Mouse (Mus musculus): ENCODE measurements around the gene Ccl5.
"Not testable (repeated sequence)": the region's sequence is repeated elsewhere in the genome, so short reads cannot be mapped to it uniquely, and the experiment has no call there.

The Ccl5 gene

GRCm38 (mm10) chr11:83530360-83530759 is at the start of gene Ccl5:
Gene Ccl5, minus strand, starts transcription at chr11:83530518.
- DNase-seq (ENCODE audit: low spot score in 2 of 2): no peak

GRCm38 (mm10) chr11:83578999-83579398 is 48.7 kb upstream of the Ccl5 start:
- DNase-seq (ENCODE audit: low spot score in 2 of 2): no peak

GRCm38 (mm10) chr11:83578186-83578760 is 48.0 kb upstream of the Ccl5 start, which contains the start of gene Ccl9:
Gene Ccl9, minus strand, starts transcription at chr11:83578636.
- DNase-seq (ENCODE audit: low spot score in 2 of 2): no peak

DNA sequence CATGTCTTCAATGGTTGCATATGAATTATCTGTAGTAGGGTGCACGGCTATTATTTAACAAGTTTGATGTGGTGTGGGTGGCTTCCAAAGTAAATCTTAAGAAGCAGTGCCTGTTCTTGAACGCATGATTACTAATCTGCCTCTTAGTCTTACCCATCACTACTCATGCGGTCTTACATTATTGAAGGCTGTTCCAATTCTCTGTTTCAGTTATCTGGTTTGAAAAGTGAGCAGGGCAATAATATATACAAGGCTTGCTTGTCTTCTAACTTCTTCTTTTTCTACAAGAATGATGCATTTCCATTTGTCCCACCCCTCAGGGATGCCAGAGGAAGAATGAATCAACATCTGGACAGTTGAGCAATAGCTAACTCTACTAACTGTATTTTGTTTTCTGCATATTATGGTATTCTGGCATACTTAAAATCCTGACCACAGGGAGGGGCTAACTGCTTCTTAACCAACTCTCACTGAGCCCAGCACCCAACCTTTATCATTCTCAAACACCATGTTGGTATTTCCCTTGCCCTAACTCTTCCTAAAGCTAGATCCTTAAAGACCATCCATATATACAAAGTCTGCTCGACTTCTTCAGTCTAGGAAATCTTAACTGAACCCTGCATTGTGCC is 46.7 kb upstream of the Ccl5 start:
- no peak for DNase-seq (ENCODE audit: low spot score in 2 of 2)

DNA sequence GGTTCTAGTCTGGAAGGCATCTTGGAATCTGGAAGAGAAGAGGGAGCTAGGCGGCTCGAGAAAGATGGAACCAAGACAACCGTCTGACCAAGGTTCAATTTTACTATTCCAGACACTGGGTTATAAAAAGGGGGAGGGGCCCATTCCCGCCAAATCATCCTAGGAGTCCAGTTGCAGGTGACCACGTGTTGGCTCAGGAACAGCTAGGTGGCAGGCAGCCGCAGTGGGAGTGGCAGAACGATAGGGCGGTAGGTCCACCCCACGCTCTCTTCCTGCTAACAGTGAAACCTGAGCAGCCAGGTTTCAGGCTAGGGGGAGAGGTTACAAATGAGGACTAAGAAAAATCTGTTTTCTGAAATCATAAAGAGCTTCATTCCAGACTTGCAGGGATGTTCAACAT is 42.5 kb upstream of the Ccl5 start:
- no peak for DNase-seq (ENCODE audit: low spot score in 2 of 2)

- DNase-seq (ENCODE audit: low spot score in 2 of 2): no peak
These were observed 41.9 kb upstream of the Ccl5 start for GRCm38 (mm10) chr11:83572223-83572622.

DNA sequence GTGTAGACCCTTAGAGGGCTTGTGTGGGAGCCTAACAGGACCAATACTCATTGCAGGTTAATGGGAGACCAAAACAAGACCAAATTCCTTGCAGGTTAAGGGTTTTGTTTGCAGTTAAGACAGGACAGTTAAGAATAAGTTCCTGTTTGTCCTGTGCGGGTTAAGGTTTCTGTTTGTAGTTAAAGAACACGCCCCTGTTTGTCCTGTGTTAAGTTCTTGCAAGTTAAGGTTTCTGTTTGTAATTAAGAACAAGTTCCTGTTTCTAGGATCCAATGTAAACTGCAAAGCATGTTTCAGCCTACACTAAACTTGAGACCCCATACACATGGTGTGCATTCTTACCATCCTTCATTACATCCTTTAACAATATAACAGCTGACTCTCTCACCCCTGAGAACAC is 39.9 kb upstream of the Ccl5 start:
- DNase-seq (ENCODE audit: low spot score in 2 of 2): no peak

- no peak for DNase-seq (ENCODE audit: low spot score in 2 of 2)
These were observed 38.9 kb upstream of the Ccl5 start for GRCm38 (mm10) chr11:83569249-83569648.

DNA sequence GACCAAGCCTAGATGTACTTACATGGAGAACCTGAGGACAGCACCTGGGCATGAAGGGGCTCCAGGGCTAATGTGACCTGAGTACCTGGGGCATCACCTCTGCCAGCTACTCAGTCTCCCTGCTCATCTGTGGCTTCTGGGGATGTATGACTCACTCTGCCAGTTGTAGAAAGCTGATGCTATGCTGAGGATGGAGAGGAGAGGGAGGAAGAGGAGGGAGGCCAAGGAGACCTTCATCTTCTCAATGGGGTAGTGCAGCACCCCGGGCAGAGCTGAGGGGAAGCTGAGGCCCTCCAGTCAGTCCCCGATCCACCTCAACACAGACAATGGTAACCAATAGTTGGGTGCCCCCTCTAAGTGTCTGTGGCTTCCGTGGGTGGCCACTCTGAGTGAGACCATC is 38.5 kb upstream of the Ccl5 start:
- DNase-seq (ENCODE audit: low spot score in 2 of 2): no peak

GRCm38 (mm10) chr11:83568061-83568460 is 37.7 kb upstream of the Ccl5 start:
- DNase-seq (ENCODE audit: low spot score in 2 of 2): no peak

GRCm38 (mm10) chr11:83567311-83567710 is 37.0 kb upstream of the Ccl5 start:
- DNase-seq (ENCODE audit: low spot score in 2 of 2): no peak

GRCm38 (mm10) chr11:83566617-83567016 is 36.3 kb upstream of the Ccl5 start:
- DNase-seq (ENCODE audit: low spot score in 2 of 2): no peak

GRCm38 (mm10) chr11:83563754-83564153 is 33.4 kb upstream of the Ccl5 start:
- DNase-seq (ENCODE audit: low spot score in 2 of 2): no peak

DNA sequence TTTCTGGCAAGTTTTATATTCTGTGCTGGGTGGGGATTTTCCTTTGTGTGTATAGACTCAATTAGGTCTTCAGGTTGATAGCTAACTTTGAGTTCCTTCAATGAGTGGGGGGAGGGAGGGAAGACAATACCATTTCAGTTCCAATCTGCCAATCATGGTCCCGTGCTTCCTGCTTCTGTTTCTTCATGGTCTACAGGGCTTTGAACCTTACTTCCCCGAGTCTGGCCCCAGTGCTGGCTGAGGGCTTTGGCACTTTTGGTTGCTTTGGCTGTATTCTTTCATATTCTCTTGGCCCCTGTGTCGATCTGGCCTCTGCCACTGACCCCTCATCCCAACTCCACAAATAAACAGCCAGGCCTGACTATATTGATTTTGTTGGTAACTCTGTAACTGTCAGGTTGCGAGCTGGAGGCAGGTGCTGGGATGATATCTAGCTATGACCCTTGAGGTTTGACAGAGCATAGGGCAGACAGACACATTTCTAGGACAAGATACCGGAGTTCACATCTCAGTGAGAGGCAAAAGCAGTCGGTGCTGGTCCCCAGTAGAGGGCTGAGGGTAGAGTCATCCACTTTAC is 32.1 kb upstream of the Ccl5 start:
- DNase-seq (ENCODE audit: low spot score in 2 of 2): no peak

DNA sequence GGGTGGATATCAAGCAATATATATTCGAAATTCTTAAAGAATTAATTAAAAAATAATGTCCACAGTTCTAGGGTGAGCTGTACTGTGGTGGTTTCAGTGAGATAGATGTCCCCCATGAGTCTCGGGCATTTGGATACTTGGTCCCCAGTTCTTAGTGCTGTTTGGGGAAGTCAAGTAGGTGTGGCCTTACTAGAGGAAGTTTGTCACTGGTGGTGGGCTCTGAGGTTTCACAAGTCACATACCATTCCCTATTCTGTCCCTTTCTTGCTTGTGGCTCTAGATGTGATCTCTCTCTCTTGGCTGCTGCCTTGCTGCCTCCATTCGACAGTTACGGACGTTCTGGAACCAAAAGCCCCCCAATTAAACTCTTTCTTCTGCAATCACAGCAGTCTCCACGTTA is 30.1 kb upstream of the Ccl5 start:
- DNase-seq (ENCODE audit: low spot score in 2 of 2): no peak

DNA sequence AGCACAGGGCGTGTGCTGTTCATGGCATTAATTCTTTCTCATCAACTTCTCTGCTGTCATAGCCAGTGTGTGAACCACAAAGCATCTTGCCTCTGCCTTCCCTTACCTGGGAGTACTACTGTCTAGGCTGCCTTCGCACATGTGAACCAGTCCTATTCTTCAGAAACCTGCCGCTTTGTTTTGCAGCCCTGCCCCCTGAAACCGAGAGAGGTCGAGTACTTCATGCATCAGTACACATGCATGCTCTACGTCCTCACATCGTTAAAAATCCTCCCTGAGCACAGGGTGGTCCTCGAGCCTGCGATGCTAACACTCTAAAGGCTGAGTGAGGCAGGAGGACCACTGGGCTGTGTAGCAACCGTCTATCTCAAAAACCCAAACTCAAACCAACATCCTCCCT is 26.8 kb upstream of the Ccl5 start:
- no peak for DNase-seq (ENCODE audit: low spot score in 2 of 2)

DNA sequence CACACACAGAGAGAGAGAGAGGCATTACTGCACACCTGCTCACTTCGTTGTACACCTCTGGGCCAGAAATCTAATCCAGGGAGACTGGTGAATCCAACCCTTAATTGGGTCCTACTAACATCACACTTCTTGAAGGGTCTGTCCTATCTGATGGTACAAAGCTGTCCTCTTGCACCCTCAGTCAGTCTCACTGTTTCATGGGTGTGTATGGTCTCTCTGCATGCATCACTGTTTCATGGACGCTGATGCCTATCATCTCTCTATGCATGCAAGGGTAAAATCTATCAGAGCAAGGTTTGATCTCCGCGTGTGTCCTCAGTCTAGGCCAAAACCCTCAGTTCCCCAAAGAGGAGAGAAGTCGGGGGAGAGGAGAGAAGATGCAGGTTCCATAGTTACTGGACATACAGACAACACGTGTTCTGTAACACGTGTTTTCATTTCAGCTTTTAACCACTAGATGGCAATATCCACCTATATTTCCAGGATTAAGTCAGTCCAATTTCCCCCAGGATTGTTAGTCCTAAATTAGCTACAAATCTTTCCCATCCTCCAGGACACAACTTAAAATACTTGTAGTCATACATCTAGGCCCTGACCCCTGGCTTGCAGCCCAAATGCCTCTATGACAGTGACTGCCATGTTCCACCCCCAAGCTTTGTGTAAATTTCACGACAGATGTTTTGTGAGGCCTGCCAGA is 25.9 kb upstream of the Ccl5 start:
- no peak for DNase-seq (ENCODE audit: low spot score in 2 of 2)

DNA sequence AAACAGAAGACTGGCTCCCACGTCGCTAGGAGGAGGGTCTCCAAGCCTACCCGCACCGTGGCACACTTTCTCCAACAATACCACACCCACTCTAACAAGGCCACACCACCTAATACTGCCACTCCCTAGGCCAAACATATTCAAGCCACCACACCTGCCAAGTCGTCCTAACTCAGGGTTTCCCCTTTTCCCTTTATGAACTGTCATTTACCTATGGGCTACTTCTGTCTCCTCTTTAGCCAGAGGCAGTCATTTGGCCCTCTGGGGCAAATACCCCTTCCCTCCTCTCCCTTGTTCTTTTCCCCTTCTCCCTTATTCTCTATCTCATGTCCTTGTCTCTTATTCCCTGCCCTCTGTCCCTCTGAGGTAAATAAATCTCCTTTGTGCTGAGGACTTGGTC is 21.4 kb upstream of the Ccl5 start:
- no peak for DNase-seq (ENCODE audit: low spot score in 2 of 2)

GRCm38 (mm10) chr11:83551037-83551436 is 20.7 kb upstream of the Ccl5 start:
- DNase-seq (ENCODE audit: low spot score in 2 of 2): not testable (repeated sequence)

DNA sequence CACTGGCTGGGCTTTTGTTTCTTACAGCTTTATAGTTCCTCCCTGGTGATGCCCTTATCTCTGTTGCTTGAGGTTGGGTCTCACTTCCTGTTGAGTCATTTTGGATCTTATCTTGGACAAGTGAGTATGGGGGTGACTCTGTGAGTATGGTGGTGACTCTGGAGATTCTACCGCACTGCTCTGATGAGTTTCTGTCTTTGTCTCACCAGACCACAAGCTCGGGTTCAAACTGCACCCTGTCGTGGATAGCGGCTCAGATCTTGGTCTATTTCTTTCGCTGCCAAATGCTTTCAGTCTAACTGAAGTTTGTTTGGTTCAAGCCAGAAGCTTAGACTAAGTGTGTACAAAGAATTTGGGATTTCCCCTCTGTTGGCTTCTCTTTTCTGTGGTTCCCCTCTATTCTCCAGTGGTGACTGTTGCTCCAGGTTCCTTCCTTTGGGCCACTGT is 19.9 kb upstream of the Ccl5 start:
- DNase-seq (ENCODE audit: low spot score in 2 of 2): no peak

DNA sequence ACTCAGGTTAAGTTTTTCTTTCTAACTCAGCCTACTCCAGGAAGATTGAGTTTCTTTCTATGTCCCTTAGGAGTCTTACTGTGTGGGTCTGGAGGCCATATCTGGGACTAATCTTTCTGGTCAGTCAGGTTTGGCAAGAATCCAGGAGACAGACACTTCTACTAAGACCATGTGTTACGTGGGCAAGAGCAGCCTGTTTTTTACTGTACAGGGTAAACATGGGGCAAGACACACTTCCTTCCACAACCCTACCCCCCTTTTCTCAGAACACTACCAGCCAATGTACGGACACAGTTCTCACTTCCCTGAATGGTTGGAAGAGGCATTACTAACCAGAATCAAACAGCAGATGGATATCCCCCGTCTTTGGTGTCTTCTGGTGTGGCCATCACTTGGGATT is 13.9 kb upstream of the Ccl5 start:
- no peak for DNase-seq (ENCODE audit: low spot score in 2 of 2)

GRCm38 (mm10) chr11:83541415-83541814 is 11.1 kb upstream of the Ccl5 start:
- DNase-seq (ENCODE audit: low spot score in 2 of 2): no peak

- no peak for DNase-seq (ENCODE audit: low spot score in 2 of 2)
These were observed 10.6 kb upstream of the Ccl5 start for GRCm38 (mm10) chr11:83540931-83541330.
